Comparison of ENCODE assay signal across 9 mouse cellular contexts in genomic region chr10:59901463-59901862, GRCm38 (mm10). TPM values are rescaled to one million over a fixed set of nuclear protein-coding genes. Genes with fewer than 3 reads are reported as not detected.
DNase-seq lines count a peak whose midpoint lies in the region; ATAC-seq and TF ChIP-seq lines count a peak whose summit lies in the region.
"Had no signal": no experiment of that assay in that cellular context is flagged by ENCODE, and none has a peak within 500 bp of the region (broad histone marks: within the 10 kb centered on the region; RNA-seq: fewer than 3 reads in every experiment).

No protein-coding gene starts in this region.

- no peaks in the 10 kb centered on the region for H3K79me2 ChIP-seq in MEL (ENCODE audit: control insufficient read depth, insufficient read depth, low read length, poor library complexity)

- H3K4me2 ChIP-seq in forebrain, embryonic 16.5 days (ENCODE audit: low read length): no peak overlapping the region
- no peak overlapping the region for H3K4me2 ChIP-seq in liver, postnatal 0 days (ENCODE audit: low read depth, low read length)

- no peak for TF ChIP-seq EP300 in MEL (IDR thresholded peaks at IDR 0.05; ENCODE audit: low read depth in 1 of 2, low read length in 2 of 2)
- no peak for TF ChIP-seq EP300 in liver, postnatal 0 days (IDR thresholded peaks at IDR 0.05; ENCODE audit: low read depth)

- intact Hi-C loops in left cerebral cortex, adult 2 months (cut with DNase I): no loop called here
- intact Hi-C loops in left cerebral cortex, postnatal 36 days (cut with DNase I): no loop called here

- no peak for TF ChIP-seq POLR2A in MEL (IDR thresholded peaks at IDR 0.05; ENCODE audit: control insufficient read depth in 1 of 2, insufficient read depth in 1 of 2, low read depth in 1 of 2, low read length in 2 of 2, poor library complexity in 1 of 2)

- no peak for DNase-seq in left cerebral cortex, adult 2 months (ENCODE audit: extremely low spot score in 1 of 2, low spot score in 2 of 2)
- DNase-seq in left cerebral cortex, postnatal 36 days (ENCODE audit: low spot score in 2 of 2): no peak
- no peak for DNase-seq in MEL (ENCODE audit: low read depth, low spot score)
- DNase-seq in liver, postnatal 0 days: no peak
- DNase-seq in adrenal gland, adult 2 months: no peak
- no peak for DNase-seq in kidney, postnatal 4 days
- DNase-seq: layer of hippocampus, postnatal 36 days had no signal

- TF ChIP-seq RAD21 in MEL (IDR thresholded peaks at IDR 0.05; ENCODE audit: low read depth, low read length): no peak

- no peak overlapping the region for H3K9ac ChIP-seq in MEL (ENCODE audit: control insufficient read depth, low read depth, low read length, poor library complexity, severe bottlenecking)
- no peak overlapping the region for H3K9ac ChIP-seq in forebrain, embryonic 16.5 days (replicated peaks; ENCODE audit: low read depth, low read length)
- no peak overlapping the region for H3K9ac ChIP-seq in liver, postnatal 0 days (replicated peaks)

- no peaks in the 10 kb centered on the region for H3K9me3 ChIP-seq in MEL (replicated peaks; ENCODE audit: insufficient read depth, low read length)
- no peaks in the 10 kb centered on the region for H3K9me3 ChIP-seq in forebrain, embryonic 16.5 days (ENCODE audit: control insufficient read depth, low read length)
- no peaks in the 10 kb centered on the region for H3K9me3 ChIP-seq in liver, postnatal 0 days (ENCODE audit: low read length)

- H3K27ac ChIP-seq in left cerebral cortex, adult 2 months: peak overlapping the region; percentile 64
- no peak overlapping the region for H3K27ac ChIP-seq in MEL (ENCODE audit: control insufficient read depth, low read depth, low read length)
- peak overlapping the region; percentile 44 for H3K27ac ChIP-seq in forebrain, embryonic 16.5 days (ENCODE audit: low read length)
- H3K27ac ChIP-seq in liver, postnatal 0 days (ENCODE audit: low read depth): 0 out of 2 replicates have a peak overlapping the region, but pooled peaks have one; percentile 40

- H3K4me3 ChIP-seq in left cerebral cortex, adult 2 months: no peak overlapping the region
- H3K4me3 ChIP-seq in MEL (ENCODE audit: control insufficient read depth in 1 of 2, insufficient read depth in 1 of 2, low read depth in 2 of 2, low read length in 2 of 2): no peak overlapping the region
- no peak overlapping the region for H3K4me3 ChIP-seq in forebrain, embryonic 16.5 days (replicated peaks; ENCODE audit: low read length)
- H3K4me3 ChIP-seq in liver, postnatal 0 days (ENCODE audit: low read depth, low read length): no peak overlapping the region

- ATAC-seq in forebrain, embryonic 16.5 days: no peak
- ATAC-seq in liver, postnatal 0 days: no peak
- no peak for ATAC-seq in inflammation-experienced regulatory T-cells, adult 6 months

- H3K27me3 ChIP-seq in MEL (ENCODE audit: control insufficient read depth in 1 of 2, insufficient read depth in 2 of 2, low read length in 2 of 2): no peaks in the 10 kb centered on the region
- H3K27me3 ChIP-seq in forebrain, embryonic 16.5 days (replicated peaks; ENCODE audit: control insufficient read depth, insufficient read depth, low read length): no peaks in the 10 kb centered on the region
- H3K27me3 ChIP-seq in liver, postnatal 0 days (ENCODE audit: insufficient read depth, low read length): no peaks in the 10 kb centered on the region

- peaks cover 0 to 2% of the 10 kb centered on the region in 2 experiments; a peak in 1 of 4 replicates for H3K36me3 ChIP-seq in MEL (ENCODE audit: control insufficient read depth in 1 of 2, insufficient read depth in 2 of 2, low read length in 2 of 2)
- no peaks in the 10 kb centered on the region for H3K36me3 ChIP-seq in forebrain, embryonic 16.5 days (ENCODE audit: control insufficient read depth, insufficient read depth)
- H3K36me3 ChIP-seq in liver, postnatal 0 days (replicated peaks; ENCODE audit: insufficient read depth, low read length): peaks cover 22% of the 10 kb centered on the region

- WGBS in forebrain, embryonic 16.5 days: 86% methylated on average over 1 of the region's 1 CpGs
- WGBS in liver, postnatal 0 days (ENCODE audit: insufficient replicate concordance): 78% methylated on average over 1 of the region's 1 CpGs

- peaks cover 0 to under 1% of the 10 kb centered on the region in 2 experiments; a peak in 2 of 4 replicates for H3K4me1 ChIP-seq in MEL (ENCODE audit: control insufficient read depth in 1 of 2, insufficient read depth in 2 of 2, low read length in 2 of 2)
- H3K4me1 ChIP-seq in forebrain, embryonic 16.5 days (replicated peaks; ENCODE audit: control insufficient read depth, insufficient read depth, low read length): peaks cover 55% of the 10 kb centered on the region
- H3K4me1 ChIP-seq in liver, postnatal 0 days (ENCODE audit: insufficient read depth): peaks cover 42% of the 10 kb centered on the region

- no peak for TF ChIP-seq CTCF in left cerebral cortex, adult 2 months (IDR thresholded peaks at IDR 0.05)
- TF ChIP-seq CTCF in MEL (IDR thresholded peaks at IDR 0.05 in 2 of 3, conservative IDR thresholded peaks at IDR 0.05 in 1 of 3; ENCODE audit: control insufficient read depth in 1 of 3, insufficient read depth in 1 of 3, low read depth in 2 of 3, low read length in 3 of 3, poor library complexity in 1 of 3, severe bottlenecking in 1 of 3): no peak
- TF ChIP-seq CTCF in liver, postnatal 0 days (IDR thresholded peaks at IDR 0.05; ENCODE audit: low read depth): no peak

TF ChIP-seq in MEL, 35 proteins besides CTCF, POLR2A, EP300 and RAD21:
- TF ChIP-seq USF1 (IDR thresholded peaks at IDR 0.05; ENCODE audit: low read depth, low read length) (no peak), CHD2 (IDR thresholded peaks at IDR 0.05; ENCODE audit: low read length) (no peak), ZKSCAN1 (IDR thresholded peaks at IDR 0.05; ENCODE audit: low read depth, low read length) (no peak), POLR2AphosphoS5 (IDR thresholded peaks at IDR 0.05; ENCODE audit: borderline replicate concordance, low read depth, low read length) (no peak), POLR2AphosphoS2 (IDR thresholded peaks at IDR 0.05; ENCODE audit: low read length) (peak; percentile 22; the same call in 1 of the 2 replicates), TAL1 (IDR thresholded peaks at IDR 0.05; ENCODE audit: low read length) (no peak), KAT2A (conservative IDR thresholded peaks at IDR 0.05; ENCODE audit: low read depth, low read length) (no peak)

RNA-seq across cellular contexts. Expression of gene Dnajb12, which starts 22.1 kb away (rescaled TPM):
- 10 to 100 TPM; 50.6 to 52.2 TPM for total RNA-seq in left cerebral cortex, adult 2 months (2021)
- total RNA-seq in left cerebral cortex, postnatal 36 days (2021): 10 to 100 TPM; 51.8 to 56.0 TPM
- total RNA-seq in MEL (2012; rRNA removed): 13.3 and 17.2 TPM in 2 replicates
- polyA plus RNA-seq in MEL (2012; ENCODE audit: insufficient read depth in 1 of 2, insufficient read length in 2 of 2, low read depth in 1 of 2, low replicate concordance in 2 of 2, missing spikeins in 1 of 2): 100 to 1,000 TPM in 1 of 2 experiments, 10 to 100 TPM in 1; 41.7 to 217 TPM
- polyA plus RNA-seq in forebrain, embryonic 16.5 days (2015; fragmentation: Nextera tagmentation; extraction: Ambion mirVana): 18.5 and 21.2 TPM in 2 replicates
- 15.5 and 17.0 TPM in 2 replicates for polyA plus RNA-seq in liver, postnatal 0 days (2015; fragmentation: Nextera tagmentation; extraction: Ambion mirVana)
- total RNA-seq in adrenal gland, adult 2 months (2021): 10 to 100 TPM; 56.0 to 63.9 TPM
- 48.8 and 67.3 TPM in 2 replicates for polyA plus RNA-seq in adrenal gland, adult 2 months (2012; rRNA removed)
- 10 to 100 TPM; 15.7 to 18.1 (median 17.4) TPM for polyA plus RNA-seq in inflammation-experienced regulatory T-cells, adult 6 months (2017; shearing (Covaris generic))

RNA-seq across cellular contexts. Expression of gene Ddit4, which starts 50.2 kb away (rescaled TPM):
- 10 to 100 TPM; 46.9 to 71.1 TPM for total RNA-seq in left cerebral cortex, adult 2 months (2021)
- 10 to 100 TPM; 33.5 to 58.5 TPM for total RNA-seq in left cerebral cortex, postnatal 36 days (2021)
- total RNA-seq in MEL (2012; rRNA removed): 2.6 and 40.6 TPM in 2 replicates
- polyA plus RNA-seq in MEL (2012; ENCODE audit: insufficient read depth in 1 of 2, insufficient read length in 2 of 2, low read depth in 1 of 2, low replicate concordance in 2 of 2, missing spikeins in 1 of 2): 10 to 100 TPM in 1 of 2 experiments, not detected in 1; 11.6 TPM
- polyA plus RNA-seq in forebrain, embryonic 16.5 days (2015; fragmentation: Nextera tagmentation; extraction: Ambion mirVana): 75.5 and 79.6 TPM in 2 replicates
- 3.6 and 5.2 TPM in 2 replicates for polyA plus RNA-seq in liver, postnatal 0 days (2015; fragmentation: Nextera tagmentation; extraction: Ambion mirVana)
- 10 to 100 TPM; 53.1 to 56.1 TPM for total RNA-seq in adrenal gland, adult 2 months (2021)
- polyA plus RNA-seq in adrenal gland, adult 2 months (2012; rRNA removed): 151 and 157 TPM in 2 replicates
- 10 to 100 TPM; 11.5 to 25.9 (median 14.4) TPM for polyA plus RNA-seq in inflammation-experienced regulatory T-cells, adult 6 months (2017; shearing (Covaris generic))
